Mouse (Mus musculus) liver, embryonic 14.5 days (tissue): Measurements from ENCODE around the gene Fem1a.

Experiments
- CTCF ChIP-seq: IDR thresholded peaks from 2 replicates; pipeline ENCODE4 v1.5.1; 2016; ENCODE audit warnings: antibody characterized with exemption, low read depth, control low read depth
- EP300 ChIP-seq: IDR thresholded peaks from 2 replicates; pipeline ENCODE4 v1.6.1; 2016; ENCODE audit warnings: antibody characterized with exemption, low read depth

DNA sequence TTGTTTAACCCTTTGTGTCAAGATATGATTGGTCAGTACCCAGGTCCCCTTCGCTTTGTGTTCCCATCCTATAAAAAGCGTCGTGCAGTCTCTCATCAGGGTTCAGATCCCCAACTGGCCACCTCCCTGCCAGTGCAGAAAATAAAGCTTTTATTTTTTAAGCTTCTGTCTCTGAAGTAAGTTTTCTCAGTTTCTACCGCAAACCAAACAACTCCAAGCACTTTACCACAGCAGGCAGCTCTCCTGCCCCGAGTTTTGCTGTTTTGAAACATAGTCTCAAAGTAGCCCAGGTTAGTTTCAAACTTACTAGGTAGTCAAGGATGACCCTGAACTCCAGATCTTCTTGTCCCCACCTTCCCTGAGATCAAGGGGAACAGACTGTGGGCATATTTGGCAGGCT, 21.7 kb downstream of the Fem1a start:
- TF ChIP-seq CTCF, result no peak
- no peak for TF ChIP-seq EP300
